Mouse (Mus musculus): Measurements from ENCODE around the gene Psg17. TPM values are rescaled to one million over a fixed set of nuclear protein-coding genes. Genes with fewer than 3 reads are reported as not detected.
"Not testable (repeated sequence)": the region's sequence is repeated elsewhere in the genome, so short reads cannot be mapped to it uniquely, and the experiment has no call there.

Psg17 gene
- polyA plus RNA-seq, 1 experiment from 2014 or later, result 0.10 TPM

DNA sequence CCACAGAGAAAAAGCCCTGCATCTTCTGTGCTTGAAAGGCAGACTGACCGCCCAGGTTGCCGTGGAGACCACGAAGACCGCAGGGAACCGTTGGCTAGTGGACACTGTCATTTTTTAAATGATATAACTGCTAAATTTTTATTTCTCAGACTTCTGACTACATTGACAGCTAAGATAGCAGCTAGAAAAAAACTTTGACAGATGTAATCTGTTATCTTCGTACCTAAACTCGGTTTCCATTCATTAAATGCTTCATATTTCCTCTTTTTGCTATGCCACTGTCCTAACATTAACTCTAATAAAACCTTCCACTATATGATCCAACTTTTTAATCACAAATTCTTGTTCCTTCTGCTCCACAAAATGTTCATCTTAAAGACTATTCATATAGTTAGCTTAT is 8.1 kb upstream of the Psg17 start:
- ATAC-seq (ENCODE audit: insufficient number of reproducible peaks, insufficient read depth, low FRiP score, low TSS enrichment, low read depth), result no peak
- H3K4me3 ChIP-seq (replicated peaks), result no peak overlapping the region
- no peaks in the 10 kb centered on the region for H3K36me3 ChIP-seq
- peaks cover 4% of the 10 kb centered on the region; the same call in 1 of the 2 replicates for H3K4me1 ChIP-seq (replicated peaks)
- H3K27me3 ChIP-seq, result peaks cover 6% of the 10 kb centered on the region; the same call in 1 of the 2 replicates
- WGBS, result 90% methylated on average over 7 of the region's 7 CpGs
- H3K9ac ChIP-seq (replicated peaks), result no peak overlapping the region
- H3K9me3 ChIP-seq, result 0 out of 2 replicates have a peak, but pooled peaks cover 8% of the 10 kb centered on the region
- no peak overlapping the region for H3K27ac ChIP-seq
- no peak overlapping the region for H3K4me2 ChIP-seq

GRCm38 (mm10) chr7:18828592-18828991 is 7.2 kb upstream of the Psg17 start:
- Histone ChIP-seq H3K27me3 (peaks cover 6% of the 10 kb centered on the region; the same call in 1 of the 2 replicates), H3K4me3 (replicated peaks) (no peak overlapping the region), H3K9ac (replicated peaks) (no peak overlapping the region), H3K27ac (no peak overlapping the region), H3K4me1 (replicated peaks) (peaks cover 4% of the 10 kb centered on the region; the same call in 1 of the 2 replicates), H3K4me2 (no peak overlapping the region), H3K36me3 (no peaks in the 10 kb centered on the region), H3K9me3 (0 out of 2 replicates have a peak, but pooled peaks cover 8% of the 10 kb centered on the region)
- no peak for ATAC-seq (ENCODE audit: insufficient number of reproducible peaks, insufficient read depth, low FRiP score, low TSS enrichment, low read depth)
- 55% methylated on average over 9 of the region's 9 CpGs for WGBS

GRCm38 (mm10) chr7:18827792-18828546 is 6.6 kb upstream of the Psg17 start:
- Histone ChIP-seq H3K4me3 (replicated peaks) (no peak overlapping the region), H3K27me3 (peaks cover 6% of the 10 kb centered on the region; the same call in 1 of the 2 replicates), H3K27ac (no peak overlapping the region), H3K4me1 (replicated peaks) (peaks cover 4% of the 10 kb centered on the region; the same call in 1 of the 2 replicates), H3K9ac (replicated peaks) (no peak overlapping the region), H3K4me2 (no peak overlapping the region), H3K36me3 (no peaks in the 10 kb centered on the region), H3K9me3 (0 out of 2 replicates have a peak, but pooled peaks cover 4% of the 10 kb centered on the region)
- 54% methylated on average over 26 of the region's 26 CpGs for WGBS
- ATAC-seq (ENCODE audit: insufficient number of reproducible peaks, insufficient read depth, low FRiP score, low TSS enrichment, low read depth), result no peak; the same call in 1 of the 2 replicates

- Histone ChIP-seq H3K4me3 (replicated peaks) (no peak overlapping the region), H3K36me3 (no peaks in the 10 kb centered on the region), H3K9ac (replicated peaks) (no peak overlapping the region), H3K4me2 (no peak overlapping the region), H3K4me1 (replicated peaks) (no peaks in the 10 kb centered on the region), H3K27me3 (0 out of 2 replicates have a peak, but pooled peaks cover 3% of the 10 kb centered on the region), H3K9me3 (no peaks in the 10 kb centered on the region), H3K27ac (no peak overlapping the region)
- 84% methylated on average over 9 of the region's 9 CpGs for WGBS
- ATAC-seq (ENCODE audit: insufficient number of reproducible peaks, insufficient read depth, low FRiP score, low TSS enrichment, low read depth), result no peak
Observed at GRCm38 (mm10) chr7:18818301-18818700, 3.1 kb downstream of the Psg17 start.

- H3K27ac ChIP-seq, result no peak overlapping the region
- H3K4me3 ChIP-seq (replicated peaks), result no peak overlapping the region
- no peak for ATAC-seq (ENCODE audit: insufficient number of reproducible peaks, insufficient read depth, low FRiP score, low TSS enrichment, low read depth)
- H3K9ac ChIP-seq (replicated peaks), result no peak overlapping the region
- H3K4me2 ChIP-seq, result no peak overlapping the region
- H3K9me3 ChIP-seq, result no peaks in the 10 kb centered on the region
- no peaks in the 10 kb centered on the region for H3K36me3 ChIP-seq
- no peaks in the 10 kb centered on the region for H3K27me3 ChIP-seq
- no peaks in the 10 kb centered on the region for H3K4me1 ChIP-seq (replicated peaks)
Observed at GRCm38 (mm10) chr7:18803526-18803925, 17.9 kb downstream of the Psg17 start.

GRCm38 (mm10) chr7:18799129-18799528 is 22.3 kb downstream of the Psg17 start:
- no peak overlapping the region for H3K4me2 ChIP-seq
- no peak overlapping the region for H3K4me3 ChIP-seq (replicated peaks)
- H3K27me3 ChIP-seq, result no peaks in the 10 kb centered on the region
- no peaks in the 10 kb centered on the region for H3K4me1 ChIP-seq (replicated peaks)
- H3K9ac ChIP-seq (replicated peaks), result no peak overlapping the region
- H3K36me3 ChIP-seq, result no peaks in the 10 kb centered on the region
- no peak overlapping the region for H3K27ac ChIP-seq
- 51% methylated on average over 3 of the region's 3 CpGs for WGBS
- no peak for ATAC-seq (ENCODE audit: insufficient number of reproducible peaks, insufficient read depth, low FRiP score, low TSS enrichment, low read depth)
- H3K9me3 ChIP-seq, result no peaks in the 10 kb centered on the region

GRCm38 (mm10) chr7:18798420-18798819 is 23.0 kb downstream of the Psg17 start, which contains the start of gene Psg19:
Gene Psg19, minus strand, starts transcription at chr7:18798520.
- no peaks in the 10 kb centered on the region for H3K9me3 ChIP-seq
- H3K27ac ChIP-seq, result no peak within 1 kb of the TSS
- no peaks in the 10 kb centered on the region for H3K4me1 ChIP-seq (replicated peaks)
- no peak within 1 kb of the TSS for H3K4me3 ChIP-seq (replicated peaks)
- no peak within 1 kb of the TSS for H3K4me2 ChIP-seq
- H3K27me3 ChIP-seq, result no peaks in the 10 kb centered on the region
- ATAC-seq (ENCODE audit: insufficient number of reproducible peaks, insufficient read depth, low FRiP score, low TSS enrichment, low read depth), result no peak
- 74% methylated on average over 1 of the region's 1 CpGs for WGBS
- no peak within 1 kb of the TSS for H3K9ac ChIP-seq (replicated peaks)
- H3K36me3 ChIP-seq, result no peaks in the 10 kb centered on the region

GRCm38 (mm10) chr7:18790671-18791070 is 30.7 kb downstream of the Psg17 start:
- H3K27ac ChIP-seq; H3K4me2 ChIP-seq; H3K4me1 ChIP-seq (replicated peaks); H3K36me3 ChIP-seq; H3K4me3 ChIP-seq (replicated peaks); H3K9ac ChIP-seq (replicated peaks); ATAC-seq (ENCODE audit: insufficient number of reproducible peaks, insufficient read depth, low FRiP score, low TSS enrichment, low read depth); H3K27me3 ChIP-seq; H3K9me3 ChIP-seq: not testable (repeated sequence)

DNA sequence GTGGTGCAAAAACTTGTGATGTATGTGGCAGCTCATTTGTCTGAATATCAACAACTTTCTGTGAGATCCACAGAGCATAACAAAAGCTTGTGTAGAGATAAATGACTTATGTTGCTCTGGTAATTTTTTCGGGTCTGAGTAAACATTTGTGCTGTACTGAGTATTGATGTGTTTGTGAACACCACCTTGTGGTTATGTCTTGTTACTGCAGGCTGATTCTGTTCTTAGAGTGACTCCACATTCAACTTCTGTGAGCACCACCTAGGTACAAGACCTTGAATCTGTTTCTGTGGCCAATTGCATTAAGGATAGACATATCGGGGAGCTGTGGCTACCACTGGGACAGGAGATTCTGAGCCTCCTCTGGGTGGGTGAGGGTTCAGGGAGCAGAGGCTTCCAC is 40.1 kb downstream of the Psg17 start:
- not testable (repeated sequence) for H3K4me1 ChIP-seq (replicated peaks); H3K36me3 ChIP-seq; H3K9ac ChIP-seq (replicated peaks); H3K4me3 ChIP-seq (replicated peaks); H3K27me3 ChIP-seq; H3K27ac ChIP-seq; ATAC-seq (ENCODE audit: insufficient number of reproducible peaks, insufficient read depth, low FRiP score, low TSS enrichment, low read depth); H3K4me2 ChIP-seq; H3K9me3 ChIP-seq
- 54% methylated on average over 2 of the region's 2 CpGs for WGBS

GRCm38 (mm10) chr7:18779337-18779781 is 42.0 kb downstream of the Psg17 start:
- no peaks in the 10 kb centered on the region for H3K36me3 ChIP-seq
- H3K4me2 ChIP-seq, result no peak overlapping the region
- no peak overlapping the region for H3K4me3 ChIP-seq (replicated peaks)
- H3K9me3 ChIP-seq, result no peaks in the 10 kb centered on the region
- H3K27me3 ChIP-seq, result no peaks in the 10 kb centered on the region
- no peaks in the 10 kb centered on the region for H3K4me1 ChIP-seq (replicated peaks)
- no peak for ATAC-seq (ENCODE audit: insufficient number of reproducible peaks, insufficient read depth, low FRiP score, low TSS enrichment, low read depth)
- H3K9ac ChIP-seq (replicated peaks), result no peak overlapping the region
- H3K27ac ChIP-seq, result no peak overlapping the region

Measured in limb, embryonic 12.5 days (tissue).